Mouse (Mus musculus) midbrain, embryonic 12.5 days (tissue): Measurements from ENCODE around the gene Gm8212. TPM values are rescaled to one million over a fixed set of nuclear protein-coding genes. Genes with fewer than 3 reads are reported as not detected.
"Not testable (repeated sequence)": the region's sequence is repeated elsewhere in the genome, so short reads cannot be mapped to it uniquely, and the experiment has no call there.

Experiments used
- ATAC-seq: fragments of 200-750 bp; cut with Nextera tagmentation; 2 replicates; pipeline ENCODE4 v1.8.0; 2017; ENCODE audit warnings: low read depth, moderate TSS enrichment, moderate library complexity; ENCODE audit not compliant: low FRiP score
- H3K27ac ChIP-seq: fragments of 300-500 bp; sonication (generic); replicated peaks from 2 replicates; pipeline ENCODE4 v1.5.1; 2016; ENCODE audit warnings: mild to moderate bottlenecking
- H3K27me3 ChIP-seq: fragments of 300-500 bp; sonication (generic); 2 replicates; pipeline ENCODE4 v1.6.1; 2016; ENCODE audit warnings: mild to moderate bottlenecking
- H3K36me3 ChIP-seq: fragments of 300-500 bp; sonication (generic); 2 replicates; pipeline ENCODE4 v1.6.1; 2016
- H3K4me1 ChIP-seq: fragments of 300-500 bp; sonication (generic); 2 replicates; pipeline ENCODE4 v1.6.1; 2016
- H3K4me2 ChIP-seq: fragments of 300-500 bp; sonication (generic); replicated peaks from 2 replicates; pipeline ENCODE4 v1.6.1; 2016; ENCODE audit warnings: mild to moderate bottlenecking, moderate library complexity
- H3K4me3 ChIP-seq: fragments of 300-500 bp; sonication (generic); 2 replicates; pipeline ENCODE4 v1.5.1; 2016; ENCODE audit warnings: mild to moderate bottlenecking
- H3K9ac ChIP-seq: fragments of 300-500 bp; sonication (generic); replicated peaks from 2 replicates; pipeline ENCODE4 v1.6.1; 2016; ENCODE audit warnings: mild to moderate bottlenecking, moderate library complexity
- H3K9me3 ChIP-seq: fragments of 300-500 bp; sonication (generic); 2 replicates; pipeline ENCODE4 v1.6.1; 2016; ENCODE audit warnings: mild to moderate bottlenecking
- WGBS: fragments of 180-500 bp; shearing (Covaris S2); methylation state at CpG from one replicate; pipeline ENCODE4 v1.1.7; 2016; 5-methylcytosine and 5-hydroxymethylcytosine counted together
- polyA plus RNA-seq: library from polyadenylated mRNA; unstranded; fragments of >200 nt; fragmentation: Nextera tagmentation; extraction: Ambion mirVana; gene quantifications from 2 replicates; pipeline ENCODE4 v1.2.1, GENCODE M21; 2016

Gene Gm8212
- polyA plus RNA-seq: not detected in 2 replicates

GRCm38 (mm10) chr14:44197361-44197760 lies at the start of gene Gm8212:
TSS of gene Gm8212 (plus strand) at chr14:44197661.
- WGBS: 100% methylated on average over 2 of the region's 3 CpGs
- H3K4me1 ChIP-seq, ATAC-seq, H3K4me2 ChIP-seq, H3K27ac ChIP-seq, H3K4me3 ChIP-seq, H3K9me3 ChIP-seq, H3K9ac ChIP-seq, H3K36me3 ChIP-seq, H3K27me3 ChIP-seq: not testable (repeated sequence)

- not testable (repeated sequence) for H3K27ac ChIP-seq, H3K4me3 ChIP-seq, H3K36me3 ChIP-seq, ATAC-seq, H3K4me2 ChIP-seq, H3K9me3 ChIP-seq, H3K27me3 ChIP-seq, H3K9ac ChIP-seq, H3K4me1 ChIP-seq
- 88% methylated on average over 3 of the region's 3 CpGs for WGBS
Measured at GRCm38 (mm10) chr14:44213154-44213553, 15.7 kb downstream of the Gm8212 start, which contains the start of gene 4930503E14Rik. TSS of gene 4930503E14Rik (minus strand) at chr14:44213254.

DNA sequence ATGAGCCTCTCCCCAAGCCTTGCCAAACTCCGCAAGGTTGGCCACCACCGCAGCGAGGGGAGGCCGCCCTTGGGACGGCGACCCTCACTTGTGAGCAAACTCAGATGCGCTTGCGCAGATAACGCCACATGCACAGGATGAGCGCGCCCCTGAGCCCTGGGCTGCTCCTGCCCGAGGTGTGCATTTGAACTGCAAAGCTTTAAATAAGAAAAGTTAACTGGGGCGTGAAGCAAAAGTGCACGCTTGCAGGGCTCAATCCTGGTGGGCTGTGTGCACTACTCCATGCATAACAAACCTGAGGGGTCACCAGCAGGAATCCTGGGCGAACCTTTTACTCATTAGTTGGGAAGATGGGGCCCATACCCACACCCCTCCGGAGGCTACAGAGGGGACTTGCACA lies 50.6 kb downstream of the Gm8212 start:
- no peak overlapping the region for H3K9ac ChIP-seq
- 0 out of 2 replicates have a peak, but pooled peaks cover 3% of the 10 kb centered on the region for H3K9me3 ChIP-seq
- no peak overlapping the region for H3K4me3 ChIP-seq
- no peaks in the 10 kb centered on the region for H3K36me3 ChIP-seq
- H3K4me1 ChIP-seq: no peaks in the 10 kb centered on the region
- H3K27me3 ChIP-seq: no peaks in the 10 kb centered on the region
- no peak overlapping the region for H3K27ac ChIP-seq
- no peak for ATAC-seq
- H3K4me2 ChIP-seq: no peak overlapping the region
- 90% methylated on average over 16 of the region's 16 CpGs for WGBS

Other genes starting within 250 kb of the Gm8212 start
- gene Ang5, start 240.6 kb upstream of the Gm8212 start, polyA plus RNA-seq: not detected in 2 replicates
- not detected in 2 replicates for gene Ang6, start 195.4 kb upstream of the Gm8212 start, polyA plus RNA-seq
- not detected in 2 replicates for gene Ear2, start 95.0 kb upstream of the Gm8212 start, polyA plus RNA-seq
- not detected in 2 replicates for gene Gm3327, start 73.8 kb upstream of the Gm8212 start, polyA plus RNA-seq
- not detected in 2 replicates for gene 4930503E14Rik, start 15.6 kb downstream of the Gm8212 start, polyA plus RNA-seq
- not detected in 2 replicates for gene Gm8220, start 87.9 kb downstream of the Gm8212 start, polyA plus RNA-seq
- gene Gm5930, start 140.9 kb downstream of the Gm8212 start, polyA plus RNA-seq: not detected in 2 replicates
- gene Gm8229, start 167.7 kb downstream of the Gm8212 start, polyA plus RNA-seq: not detected in 2 replicates
- gene Gm3371, start 213.0 kb downstream of the Gm8212 start, polyA plus RNA-seq: not detected in 2 replicates
- gene Gm8232, start 236.0 kb downstream of the Gm8212 start, polyA plus RNA-seq: not detected in 2 replicates